Mouse (Mus musculus): ENCODE data around the gene Tia1. TPM values are rescaled to one million over a fixed set of nuclear protein-coding genes. Genes with fewer than 3 reads are reported as not detected.
A peak's percentile ranks its signal among the peaks of the same experiment; 100 is the strongest.

Gene Tia1
- polyA plus RNA-seq, 1 experiment from 2014 or later, result 402 TPM

DNA sequence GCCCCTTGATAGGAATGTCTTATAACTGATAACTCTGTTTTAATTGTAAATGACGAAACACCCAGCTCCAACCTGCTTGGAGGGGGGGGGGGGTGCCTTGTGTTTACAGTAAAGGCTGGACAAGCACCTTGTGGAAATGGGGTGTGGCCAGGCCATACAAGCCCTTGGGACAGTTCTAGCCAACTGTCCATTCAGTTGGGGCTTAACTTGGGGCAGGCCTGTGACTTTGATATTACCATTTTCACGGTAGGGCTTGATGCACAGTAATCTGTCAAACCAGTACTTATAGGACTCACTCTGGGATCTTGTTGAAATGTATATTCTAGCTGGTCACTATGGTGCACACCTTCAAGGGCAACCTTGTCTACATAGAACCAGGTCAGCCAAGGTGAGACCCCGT lies 67.3 kb downstream of the Tia1 start:
- Histone ChIP-seq H3K4me2 (ENCODE audit: low read depth, low read length) (peak overlapping the region; percentile 85), H3K9me3 (ENCODE audit: control insufficient read depth, low read length) (no peaks in the 10 kb centered on the region), H3K9ac (replicated peaks; ENCODE audit: low read depth, low read length) (0 out of 2 replicates have a peak overlapping the region, but pooled peaks have one; percentile 64), H3K27ac (ENCODE audit: low read depth, low read length) (peak overlapping the region; percentile 96), H3K27me3 (ENCODE audit: control insufficient read depth, insufficient read depth, low read length) (no peaks in the 10 kb centered on the region), H3K36me3 (ENCODE audit: control insufficient read depth, insufficient read depth, low read length) (no peaks in the 10 kb centered on the region), H3K4me1 (ENCODE audit: control insufficient read depth, insufficient read depth, low read length) (peaks cover 9% of the 10 kb centered on the region), H3K4me3 (ENCODE audit: low read depth, low read length) (0 out of 2 replicates have a peak overlapping the region, but pooled peaks have one; percentile 35)
- ATAC-seq (ENCODE audit: low read depth), result no peak
- 93% methylated on average over 3 of the region's 3 CpGs for WGBS

DNA sequence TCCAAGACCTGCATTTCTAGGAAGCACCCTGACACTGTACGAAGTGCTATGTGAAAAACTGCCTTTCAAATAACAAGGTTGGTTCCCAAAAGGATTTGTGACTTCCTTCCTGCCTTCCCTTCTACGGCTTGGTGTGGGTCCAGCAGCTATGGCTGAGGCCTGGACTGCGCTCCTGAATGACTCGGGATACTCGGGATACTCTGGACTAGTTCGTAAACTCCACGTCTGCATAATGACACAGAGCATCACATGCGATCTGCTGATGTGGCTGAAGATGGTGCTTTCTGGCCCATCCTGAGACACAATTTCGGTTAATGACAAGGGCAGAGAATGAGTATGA lies 67.7 kb downstream of the Tia1 start:
- Histone ChIP-seq H3K27me3 (ENCODE audit: control insufficient read depth, insufficient read depth, low read length) (no peaks in the 10 kb centered on the region), H3K9ac (replicated peaks; ENCODE audit: low read depth, low read length) (peak overlapping the region; percentile 64), H3K9me3 (ENCODE audit: control insufficient read depth, low read length) (no peaks in the 10 kb centered on the region), H3K36me3 (ENCODE audit: control insufficient read depth, insufficient read depth, low read length) (no peaks in the 10 kb centered on the region), H3K4me3 (ENCODE audit: low read depth, low read length) (peak overlapping the region; percentile 35), H3K4me2 (ENCODE audit: low read depth, low read length) (peak overlapping the region; percentile 85), H3K27ac (ENCODE audit: low read depth, low read length) (peak overlapping the region; percentile 96), H3K4me1 (ENCODE audit: control insufficient read depth, insufficient read depth, low read length) (peaks cover 9% of the 10 kb centered on the region)
- 17% methylated on average over 9 of the region's 9 CpGs for WGBS
- peak; percentile 63 for ATAC-seq (ENCODE audit: low read depth)

DNA sequence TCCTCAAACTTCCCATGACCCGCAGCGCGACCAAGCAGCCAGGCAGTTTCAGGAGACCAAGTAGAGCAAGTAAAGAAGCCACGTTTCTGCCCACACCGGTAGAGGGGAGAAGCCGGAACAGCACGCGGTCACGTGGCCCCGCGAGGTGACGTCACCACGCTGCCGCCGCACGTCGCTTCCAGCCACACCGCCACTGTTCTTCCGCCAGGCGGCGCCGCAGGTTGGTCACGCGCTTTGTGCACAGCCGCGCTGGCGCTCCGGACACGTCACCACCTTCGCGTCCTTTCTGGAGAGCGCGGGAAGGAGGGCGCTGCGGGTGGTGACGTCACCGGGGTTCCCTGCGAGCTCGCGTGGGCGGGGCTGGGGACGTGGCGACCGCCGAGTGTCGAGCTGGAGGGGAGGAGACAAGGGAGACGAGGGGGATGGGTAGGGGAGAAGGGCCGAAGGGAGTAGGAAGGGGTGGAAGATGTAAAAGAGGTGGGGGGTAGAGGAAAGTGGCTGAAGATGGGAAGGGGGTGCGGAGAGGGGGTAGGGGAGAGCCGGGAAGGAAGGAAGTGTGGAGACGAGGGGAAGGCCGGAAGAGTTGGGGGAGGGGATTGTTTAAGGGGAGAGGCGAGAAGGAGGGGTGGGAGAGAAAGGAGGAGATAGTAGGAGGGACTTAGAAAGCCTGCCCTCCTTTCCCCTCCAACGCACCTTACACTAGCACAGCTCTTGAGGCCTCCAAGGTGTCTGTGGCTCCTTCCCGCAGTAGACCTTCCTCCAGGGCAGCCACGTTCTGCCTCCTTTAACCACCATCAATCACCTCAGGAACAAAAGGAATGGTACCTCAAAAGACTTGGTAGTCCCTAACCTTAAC lies 68.3 kb downstream of the Tia1 start:
- Histone ChIP-seq H3K4me3 (ENCODE audit: low read depth, low read length) (peak overlapping the region; percentile 35), H3K9me3 (ENCODE audit: control insufficient read depth, low read length) (no peaks in the 10 kb centered on the region), H3K27ac (ENCODE audit: low read depth, low read length) (peak overlapping the region; percentile 96), H3K27me3 (ENCODE audit: control insufficient read depth, insufficient read depth, low read length) (no peaks in the 10 kb centered on the region), H3K4me2 (ENCODE audit: low read depth, low read length) (peak overlapping the region; percentile 85), H3K9ac (replicated peaks; ENCODE audit: low read depth, low read length) (peak overlapping the region; percentile 64), H3K36me3 (ENCODE audit: control insufficient read depth, insufficient read depth, low read length) (no peaks in the 10 kb centered on the region), H3K4me1 (ENCODE audit: control insufficient read depth, insufficient read depth, low read length) (peaks cover 9% of the 10 kb centered on the region)
- WGBS, result under 1% methylated on average over 56 of the region's 56 CpGs
- peak; percentile 97 for ATAC-seq (ENCODE audit: low read depth)

DNA sequence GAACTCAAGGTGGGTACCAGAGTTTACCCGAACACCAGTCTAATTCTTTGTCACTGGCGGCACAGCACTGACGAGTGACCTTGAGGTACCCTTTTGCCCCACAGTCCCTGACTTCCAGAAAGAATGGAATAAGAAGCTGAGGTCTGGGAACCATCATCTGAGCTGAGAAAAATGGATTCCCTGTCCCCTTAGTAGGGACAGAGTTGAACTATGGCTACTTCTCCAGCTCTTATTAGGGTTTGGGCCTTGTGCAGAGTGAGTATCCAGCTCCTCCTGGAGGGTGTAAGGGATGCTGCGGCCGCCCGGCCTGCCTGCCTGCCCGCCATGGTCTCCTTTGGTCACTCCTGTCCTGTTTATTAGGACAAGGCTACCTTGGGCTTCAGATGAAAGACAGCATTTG lies 69.1 kb downstream of the Tia1 start:
- Histone ChIP-seq H3K36me3 (ENCODE audit: control insufficient read depth, insufficient read depth, low read length) (no peaks in the 10 kb centered on the region), H3K4me3 (ENCODE audit: low read depth, low read length) (peak overlapping the region; percentile 35), H3K4me1 (ENCODE audit: control insufficient read depth, insufficient read depth, low read length) (peaks cover 9% of the 10 kb centered on the region), H3K9ac (replicated peaks; ENCODE audit: low read depth, low read length) (peak overlapping the region; percentile 51), H3K27me3 (ENCODE audit: control insufficient read depth, insufficient read depth, low read length) (no peaks in the 10 kb centered on the region), H3K9me3 (ENCODE audit: control insufficient read depth, low read length) (no peaks in the 10 kb centered on the region), H3K27ac (ENCODE audit: low read depth, low read length) (peak overlapping the region; percentile 96), H3K4me2 (ENCODE audit: low read depth, low read length) (peak overlapping the region; percentile 61)
- ATAC-seq (ENCODE audit: low read depth), result 0 out of 2 replicates have a peak, but pooled peaks have one; percentile 0
- 69% methylated on average over 7 of the region's 7 CpGs for WGBS

DNA sequence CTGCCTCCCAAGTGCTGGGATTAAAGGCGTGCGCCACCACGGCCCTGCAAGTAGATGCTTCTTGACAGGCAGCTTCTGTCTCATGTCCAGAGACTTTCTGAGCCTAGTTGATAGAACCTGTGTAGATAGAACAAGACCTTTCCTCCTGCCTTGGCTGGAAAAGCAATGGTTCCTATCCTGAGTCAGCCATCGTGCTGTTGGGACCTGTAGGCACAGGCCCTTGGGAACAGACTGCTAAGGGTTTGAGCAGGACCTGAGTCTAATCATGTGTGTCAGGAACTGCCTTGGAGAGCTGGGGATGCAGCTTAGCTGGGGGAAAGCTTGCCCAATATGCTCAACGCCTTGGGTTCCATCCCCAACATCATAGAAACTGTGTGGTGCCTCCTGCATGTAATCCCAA lies 70.1 kb downstream of the Tia1 start:
- H3K9ac ChIP-seq (replicated peaks; ENCODE audit: low read depth, low read length), result no peak overlapping the region
- 95% methylated on average over 5 of the region's 5 CpGs for WGBS
- no peaks in the 10 kb centered on the region for H3K9me3 ChIP-seq (ENCODE audit: control insufficient read depth, low read length)
- peaks cover 9% of the 10 kb centered on the region for H3K4me1 ChIP-seq (ENCODE audit: control insufficient read depth, insufficient read depth, low read length)
- no peak overlapping the region for H3K4me2 ChIP-seq (ENCODE audit: low read depth, low read length)
- no peak for ATAC-seq (ENCODE audit: low read depth)
- no peaks in the 10 kb centered on the region for H3K36me3 ChIP-seq (ENCODE audit: control insufficient read depth, insufficient read depth, low read length)
- H3K27ac ChIP-seq (ENCODE audit: low read depth, low read length), result no peak overlapping the region
- H3K4me3 ChIP-seq (ENCODE audit: low read depth, low read length), result no peak overlapping the region
- no peaks in the 10 kb centered on the region for H3K27me3 ChIP-seq (ENCODE audit: control insufficient read depth, insufficient read depth, low read length)

DNA sequence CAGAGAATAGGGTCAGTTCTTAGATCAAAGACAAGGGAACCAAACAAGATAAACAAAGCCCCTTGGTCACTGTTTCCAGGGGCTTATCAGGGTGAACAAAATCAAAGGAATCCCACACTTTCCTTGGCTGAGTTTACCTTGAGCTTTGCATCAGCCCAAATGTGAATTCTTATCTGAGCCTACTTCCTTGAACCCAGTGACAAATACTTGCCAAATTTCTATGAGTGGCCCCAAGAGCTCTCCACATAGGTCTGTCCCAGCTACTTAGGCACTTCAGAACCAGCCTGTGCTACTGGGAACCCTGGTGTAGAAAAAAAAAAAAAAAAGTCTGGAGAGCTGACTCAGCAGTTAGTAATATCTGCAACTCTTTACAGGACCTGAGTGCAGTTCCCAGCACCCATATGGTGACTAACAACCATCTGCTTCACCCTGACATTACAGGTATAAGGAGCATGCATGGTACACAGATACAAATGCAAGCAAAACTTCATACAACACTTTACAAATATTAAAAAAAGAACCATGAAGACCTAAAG lies 70.7 kb downstream of the Tia1 start:
- ATAC-seq (ENCODE audit: low read depth), result no peak
- H3K4me2 ChIP-seq (ENCODE audit: low read depth, low read length), result no peak overlapping the region
- H3K27ac ChIP-seq (ENCODE audit: low read depth, low read length), result no peak overlapping the region
- no peaks in the 10 kb centered on the region for H3K9me3 ChIP-seq (ENCODE audit: control insufficient read depth, low read length)
- H3K36me3 ChIP-seq (ENCODE audit: control insufficient read depth, insufficient read depth, low read length), result no peaks in the 10 kb centered on the region
- no peak overlapping the region for H3K4me3 ChIP-seq (ENCODE audit: low read depth, low read length)
- no peaks in the 10 kb centered on the region for H3K27me3 ChIP-seq (ENCODE audit: control insufficient read depth, insufficient read depth, low read length)
- peaks cover 9% of the 10 kb centered on the region for H3K4me1 ChIP-seq (ENCODE audit: control insufficient read depth, insufficient read depth, low read length)
- H3K9ac ChIP-seq (replicated peaks; ENCODE audit: low read depth, low read length), result no peak overlapping the region

DNA sequence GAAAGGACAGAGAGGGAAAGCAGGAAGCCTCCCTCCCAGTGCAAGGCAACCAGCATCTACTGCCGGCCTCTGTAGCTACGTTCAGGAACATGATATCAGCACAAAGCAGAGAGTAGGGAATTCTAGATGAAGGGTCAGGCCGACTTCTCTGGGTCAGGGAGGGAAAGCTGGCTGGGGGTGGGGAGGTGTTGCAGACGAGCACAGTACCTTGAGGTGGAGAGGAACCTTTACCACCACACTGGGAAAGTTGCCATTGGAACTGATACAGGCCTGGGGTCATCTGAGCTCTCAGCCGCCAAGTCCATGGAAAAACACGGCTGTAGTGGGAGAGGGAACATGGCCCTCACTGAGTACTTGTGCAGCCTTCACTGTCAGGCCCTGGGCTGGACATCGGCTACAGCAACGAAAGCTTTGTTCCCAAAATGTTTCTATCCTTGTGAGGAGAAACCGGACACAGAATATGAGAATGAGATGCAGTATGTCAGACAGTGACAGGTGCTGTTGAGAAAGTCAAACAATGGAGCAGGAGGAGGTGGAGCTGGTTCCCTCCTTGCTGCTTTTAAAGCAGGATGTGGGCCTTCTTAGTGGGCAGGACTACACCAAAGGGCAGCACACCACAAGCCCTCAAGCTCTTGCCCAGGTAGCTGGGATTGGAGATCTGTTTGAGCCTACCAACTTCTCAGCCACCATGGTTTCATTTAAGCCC lies 71.6 kb downstream of the Tia1 start:
- no peaks in the 10 kb centered on the region for H3K9me3 ChIP-seq (ENCODE audit: control insufficient read depth, low read length)
- peaks cover 9% of the 10 kb centered on the region for H3K4me1 ChIP-seq (ENCODE audit: control insufficient read depth, insufficient read depth, low read length)
- no peak for ATAC-seq (ENCODE audit: low read depth)
- no peak overlapping the region for H3K4me3 ChIP-seq (ENCODE audit: low read depth, low read length)
- H3K27me3 ChIP-seq (ENCODE audit: control insufficient read depth, insufficient read depth, low read length), result no peaks in the 10 kb centered on the region
- H3K27ac ChIP-seq (ENCODE audit: low read depth, low read length), result no peak overlapping the region
- WGBS, result 82% methylated on average over 9 of the region's 9 CpGs
- no peak overlapping the region for H3K9ac ChIP-seq (replicated peaks; ENCODE audit: low read depth, low read length)
- H3K36me3 ChIP-seq (ENCODE audit: control insufficient read depth, insufficient read depth, low read length), result no peaks in the 10 kb centered on the region
- H3K4me2 ChIP-seq (ENCODE audit: low read depth, low read length), result no peak overlapping the region

DNA sequence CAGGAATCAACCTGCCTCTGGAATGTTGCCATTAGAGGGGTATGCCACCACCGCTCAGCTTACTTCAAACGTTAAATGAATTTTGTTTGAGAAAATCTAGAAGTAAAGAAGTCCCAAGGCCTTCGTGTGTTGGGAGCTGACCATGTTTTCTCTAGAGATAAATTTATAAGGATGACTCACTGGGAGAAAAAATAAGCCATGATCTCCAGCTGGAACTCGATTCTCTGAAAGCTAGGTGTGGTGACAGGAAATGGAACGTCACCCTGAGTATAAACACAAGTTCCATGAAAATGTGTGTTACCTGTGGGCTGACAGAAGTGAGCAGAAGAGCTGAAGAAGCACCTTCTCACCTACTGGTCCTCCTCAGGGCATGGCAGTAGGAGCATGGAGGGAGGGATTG lies 72.9 kb downstream of the Tia1 start:
- ATAC-seq (ENCODE audit: low read depth), result no peak
- Histone ChIP-seq H3K4me3 (ENCODE audit: low read depth, low read length) (no peak overlapping the region), H3K4me1 (ENCODE audit: control insufficient read depth, insufficient read depth, low read length) (peaks cover 9% of the 10 kb centered on the region), H3K27ac (ENCODE audit: low read depth, low read length) (no peak overlapping the region), H3K4me2 (ENCODE audit: low read depth, low read length) (no peak overlapping the region), H3K27me3 (ENCODE audit: control insufficient read depth, insufficient read depth, low read length) (no peaks in the 10 kb centered on the region), H3K36me3 (ENCODE audit: control insufficient read depth, insufficient read depth, low read length) (no peaks in the 10 kb centered on the region), H3K9me3 (ENCODE audit: control insufficient read depth, low read length) (no peaks in the 10 kb centered on the region), H3K9ac (replicated peaks; ENCODE audit: low read depth, low read length) (no peak overlapping the region)
- 86% methylated on average over 5 of the region's 5 CpGs for WGBS

DNA sequence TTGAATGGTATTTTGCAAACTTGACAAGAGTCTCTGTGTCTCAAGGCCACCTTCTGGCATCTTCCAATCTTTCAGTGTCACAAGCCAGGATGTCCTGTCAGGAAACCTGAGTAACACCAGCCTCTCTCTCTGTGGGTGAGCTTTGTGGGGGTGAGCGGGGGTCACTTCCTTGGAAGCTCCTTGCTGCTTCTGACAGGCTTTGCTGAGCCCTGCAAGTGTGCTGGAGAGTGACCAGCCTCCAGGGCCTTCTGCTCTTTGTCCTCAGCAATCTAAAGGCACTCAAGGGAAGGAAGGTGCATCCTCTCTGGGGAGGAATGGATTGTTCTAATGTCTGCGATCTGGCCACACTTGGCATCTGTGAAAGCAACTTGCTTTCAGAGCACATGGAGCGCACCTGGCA lies 75.3 kb downstream of the Tia1 start:
- Histone ChIP-seq H3K9ac (replicated peaks; ENCODE audit: low read depth, low read length) (no peak overlapping the region), H3K9me3 (ENCODE audit: control insufficient read depth, low read length) (no peaks in the 10 kb centered on the region), H3K4me3 (ENCODE audit: low read depth, low read length) (no peak overlapping the region), H3K27me3 (ENCODE audit: control insufficient read depth, insufficient read depth, low read length) (no peaks in the 10 kb centered on the region), H3K36me3 (ENCODE audit: control insufficient read depth, insufficient read depth, low read length) (no peaks in the 10 kb centered on the region), H3K27ac (ENCODE audit: low read depth, low read length) (no peak overlapping the region), H3K4me1 (ENCODE audit: control insufficient read depth, insufficient read depth, low read length) (no peaks in the 10 kb centered on the region), H3K4me2 (ENCODE audit: low read depth, low read length) (no peak overlapping the region)
- no peak for ATAC-seq (ENCODE audit: low read depth)
- WGBS, result 66% methylated on average over 3 of the region's 3 CpGs
